Mouse (Mus musculus) forebrain, embryonic 14.5 days (tissue): ENCODE measurements around the gene Ubl4b. TPM values are rescaled to one million over a fixed set of nuclear protein-coding genes. Genes with fewer than 3 reads are reported as not detected.

Experiments
- ATAC-seq: fragments of 200-750 bp; cut with Nextera tagmentation; 2 replicates; pipeline ENCODE4 v1.8.0; 2017; ENCODE audit warnings: mild to moderate bottlenecking, moderate library complexity
- DNase-seq: peaks from one replicate; pipeline ENCODE4 v3.0.0-alpha.2; 2015; ENCODE audit warnings: low spot score
- H3K27ac ChIP-seq: fragments of 300-500 bp; sonication (generic); 2 replicates; pipeline ENCODE4 v1.5.1; 2014; ENCODE audit warnings: low read depth, mild to moderate bottlenecking, control low read depth, low read length, moderate library complexity
- H3K27me3 ChIP-seq: fragments of 300-500 bp; sonication (generic); replicated peaks from 2 replicates; pipeline ENCODE4 v1.6.1; 2014; ENCODE audit warnings: low read length, control low read depth, mixed read lengths; ENCODE audit not compliant: control insufficient read depth, insufficient read depth
- H3K36me3 ChIP-seq: fragments of 300-500 bp; sonication (generic); 2 replicates; pipeline ENCODE4 v1.6.1; 2014; ENCODE audit warnings: low read length, control low read depth; ENCODE audit not compliant: control insufficient read depth, insufficient read depth
- H3K4me1 ChIP-seq: fragments of 300-500 bp; sonication (generic); 2 replicates; pipeline ENCODE4 v1.6.1; 2014; ENCODE audit warnings: antibody characterized with exemption, low read length, control low read depth; ENCODE audit not compliant: control insufficient read depth, insufficient read depth
- H3K4me2 ChIP-seq: fragments of 300-500 bp; sonication (generic); 2 replicates; pipeline ENCODE4 v1.6.1; 2014; ENCODE audit warnings: mild to moderate bottlenecking, control low read depth, low read length
- H3K4me3 ChIP-seq: fragments of 300-500 bp; sonication (generic); 2 replicates; pipeline ENCODE4 v1.5.1; 2014; ENCODE audit warnings: low read depth, low read length, control low read depth
- H3K9ac ChIP-seq: fragments of 300-500 bp; sonication (generic); 2 replicates; pipeline ENCODE4 v1.6.1; 2014; ENCODE audit warnings: mild to moderate bottlenecking, low read length, control low read depth, moderate library complexity
- H3K9me3 ChIP-seq: fragments of 300-500 bp; sonication (generic); replicated peaks from 2 replicates; pipeline ENCODE4 v1.6.1; 2016; ENCODE audit warnings: low read length, control low read depth, mixed read lengths; ENCODE audit not compliant: control insufficient read depth
- WGBS: fragments of 180-500 bp; shearing (Covaris S2); extraction: QIAGEN DNeasy Blood & Tissue Kit; methylation state at CpG from one replicate; pipeline ENCODE4 v1.1.7; 2014; 5-methylcytosine and 5-hydroxymethylcytosine counted together
- polyA plus RNA-seq: library from polyadenylated mRNA; unstranded; fragments of >200 nt; fragmentation: Nextera tagmentation; extraction: Ambion mirVana; gene quantifications from 2 replicates; pipeline ENCODE4 v1.2.1, GENCODE M21; 2014

Ubl4b gene
- polyA plus RNA-seq, 1 experiment from 2014 or later = not detected

DNA sequence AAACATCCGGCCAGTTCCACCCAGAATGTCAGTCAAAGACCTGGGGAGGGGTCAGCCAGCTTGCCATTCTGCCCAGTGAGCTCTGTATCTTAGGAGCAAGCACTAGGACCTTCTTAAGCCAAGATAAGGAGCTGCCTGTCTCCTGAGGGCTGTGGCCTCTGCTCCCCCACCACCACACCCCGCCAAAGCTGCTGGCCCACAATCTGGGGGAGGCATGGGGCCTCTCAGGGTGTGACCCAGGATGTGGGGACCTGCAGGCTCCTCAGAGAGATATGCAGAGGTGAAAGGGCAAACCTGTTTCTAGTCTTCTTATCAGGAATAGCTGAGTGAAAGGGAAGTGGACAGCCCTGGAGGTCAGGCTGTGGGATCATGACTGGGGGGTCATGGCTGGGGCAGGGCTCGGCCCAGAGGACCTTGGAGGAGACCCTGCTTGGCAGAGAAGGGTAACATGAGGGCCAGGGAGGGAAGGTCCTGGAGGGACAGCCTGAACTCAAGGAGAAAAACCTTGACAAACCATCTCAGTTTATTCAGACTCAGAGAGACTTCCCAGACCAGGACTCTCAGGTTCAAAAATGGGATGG, 23.0 kb upstream of the Ubl4b start:
- no peak overlapping the region for H3K9ac ChIP-seq
- no peak overlapping the region for H3K4me3 ChIP-seq
- no peaks in the 10 kb centered on the region for H3K4me1 ChIP-seq
- ATAC-seq = no peak
- H3K9me3 ChIP-seq = no peaks in the 10 kb centered on the region
- H3K4me2 ChIP-seq = no peak overlapping the region
- no peaks in the 10 kb centered on the region for H3K36me3 ChIP-seq
- peaks cover 27% of the 10 kb centered on the region for H3K27me3 ChIP-seq
- no peak overlapping the region for H3K27ac ChIP-seq
- DNase-seq = no peak
- 38% methylated on average over 3 of the region's 3 CpGs for WGBS

DNA sequence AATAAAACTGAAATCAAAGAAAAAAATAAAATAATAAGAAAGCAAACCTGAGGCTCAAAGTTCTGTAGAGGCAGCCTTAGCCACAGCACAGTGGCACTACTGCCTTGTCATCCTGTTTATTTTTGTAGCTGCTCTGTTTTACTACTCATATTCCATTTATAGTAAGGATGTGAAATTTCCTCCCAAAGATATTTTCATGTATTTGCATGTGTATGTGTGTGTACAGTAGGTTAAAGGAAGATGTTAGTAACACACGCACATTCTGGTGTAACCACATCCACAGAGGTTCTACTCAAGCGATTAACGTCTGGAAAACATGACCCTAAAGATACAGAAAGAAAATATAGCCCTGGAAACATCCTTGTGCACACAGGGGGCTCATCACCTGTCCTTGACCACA, 21.9 kb upstream of the Ubl4b start:
- DNase-seq = no peak
- H3K27ac ChIP-seq = no peak overlapping the region
- H3K4me3 ChIP-seq = no peak overlapping the region
- no peak overlapping the region for H3K9ac ChIP-seq
- H3K9me3 ChIP-seq = no peaks in the 10 kb centered on the region
- no peak overlapping the region for H3K4me2 ChIP-seq
- no peaks in the 10 kb centered on the region for H3K36me3 ChIP-seq
- no peak for ATAC-seq
- H3K4me1 ChIP-seq = no peaks in the 10 kb centered on the region
- H3K27me3 ChIP-seq = peaks cover 23% of the 10 kb centered on the region
- WGBS = 82% methylated on average over 3 of the region's 3 CpGs

DNA sequence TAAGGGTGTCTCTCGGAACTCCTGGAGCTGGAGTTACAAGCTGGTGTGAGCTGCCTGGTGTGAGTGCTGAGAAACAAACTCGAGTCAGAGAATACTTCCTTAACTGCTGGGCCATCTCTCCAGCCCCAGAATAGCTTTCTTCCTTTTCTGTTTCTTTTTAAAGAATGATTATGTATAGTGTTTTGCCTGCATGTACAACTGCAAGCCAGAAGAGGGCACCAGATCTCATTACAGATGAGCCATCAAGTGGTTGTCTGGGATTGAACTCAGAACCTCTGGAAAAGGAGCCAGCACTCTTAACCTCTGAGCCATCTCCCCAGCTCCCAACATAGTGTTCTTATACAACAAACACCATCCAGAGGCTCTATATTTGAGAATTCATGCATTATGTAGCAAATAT, 16.3 kb upstream of the Ubl4b start:
- no peaks in the 10 kb centered on the region for H3K9me3 ChIP-seq
- H3K4me1 ChIP-seq = peaks cover 4% of the 10 kb centered on the region; the same call in 1 of the 2 replicates
- no peak overlapping the region for H3K4me2 ChIP-seq
- H3K9ac ChIP-seq = no peak overlapping the region
- no peak for ATAC-seq
- no peak overlapping the region for H3K27ac ChIP-seq
- H3K27me3 ChIP-seq = no peaks in the 10 kb centered on the region
- no peak for DNase-seq
- H3K4me3 ChIP-seq = no peak overlapping the region
- WGBS = 54% methylated on average over 2 of the region's 2 CpGs
- H3K36me3 ChIP-seq = no peaks in the 10 kb centered on the region

DNA sequence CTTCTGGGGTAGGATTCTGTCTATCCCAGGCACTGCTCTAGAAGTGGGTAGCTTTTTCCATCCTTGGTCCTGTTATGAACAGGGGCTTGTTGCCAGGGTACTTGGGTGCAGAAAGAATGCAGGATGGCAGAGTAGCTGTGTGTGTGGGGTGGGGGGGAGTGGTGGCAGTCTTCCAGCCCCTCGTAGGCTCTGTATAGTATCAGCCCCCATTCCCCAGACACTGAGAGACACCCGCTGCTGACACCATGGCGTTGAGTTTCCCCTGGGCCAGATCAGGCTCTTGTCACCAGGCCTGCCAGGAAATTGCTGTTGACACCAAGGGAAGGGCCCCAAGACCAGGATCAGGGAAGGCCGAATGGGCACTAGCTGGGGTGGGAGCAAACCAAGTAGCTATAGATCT, 13.8 kb upstream of the Ubl4b start:
- Histone ChIP-seq H3K36me3 (no peaks in the 10 kb centered on the region), H3K9ac (no peak overlapping the region), H3K27me3 (no peaks in the 10 kb centered on the region), H3K4me3 (no peak overlapping the region), H3K27ac (no peak overlapping the region), H3K4me1 (peaks cover 4% of the 10 kb centered on the region; the same call in 1 of the 2 replicates), H3K9me3 (no peaks in the 10 kb centered on the region), H3K4me2 (no peak overlapping the region)
- 68% methylated on average over 4 of the region's 4 CpGs for WGBS
- ATAC-seq (peak; percentile 54), DNase-seq (peak; percentile 46)

DNA sequence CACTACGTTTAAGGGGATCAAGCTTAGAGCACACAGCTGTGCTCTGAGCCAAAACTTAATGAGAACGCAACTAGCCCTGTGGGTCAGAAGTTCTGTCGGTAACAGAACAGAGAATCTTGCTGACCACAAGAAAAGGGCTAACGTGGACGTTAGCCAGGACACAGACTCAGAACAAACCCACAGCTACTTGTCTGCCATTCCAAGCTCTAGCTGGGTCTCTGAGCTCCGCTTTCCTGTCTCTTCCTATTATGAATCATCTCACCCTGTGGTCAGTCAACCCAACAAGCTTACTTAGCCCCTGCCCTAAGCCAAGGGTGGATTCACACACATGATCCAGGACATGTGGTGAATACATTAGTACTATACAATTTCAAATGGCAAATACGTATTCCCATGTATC, 12.9 kb upstream of the Ubl4b start:
- Histone ChIP-seq H3K27ac (no peak overlapping the region), H3K4me1 (peaks cover 4% of the 10 kb centered on the region; the same call in 1 of the 2 replicates), H3K27me3 (no peaks in the 10 kb centered on the region), H3K9me3 (no peaks in the 10 kb centered on the region), H3K4me3 (no peak overlapping the region), H3K4me2 (no peak overlapping the region), H3K36me3 (no peaks in the 10 kb centered on the region), H3K9ac (no peak overlapping the region)
- no peak for ATAC-seq
- no peak for DNase-seq
- 85% methylated on average over 7 of the region's 7 CpGs for WGBS

DNA sequence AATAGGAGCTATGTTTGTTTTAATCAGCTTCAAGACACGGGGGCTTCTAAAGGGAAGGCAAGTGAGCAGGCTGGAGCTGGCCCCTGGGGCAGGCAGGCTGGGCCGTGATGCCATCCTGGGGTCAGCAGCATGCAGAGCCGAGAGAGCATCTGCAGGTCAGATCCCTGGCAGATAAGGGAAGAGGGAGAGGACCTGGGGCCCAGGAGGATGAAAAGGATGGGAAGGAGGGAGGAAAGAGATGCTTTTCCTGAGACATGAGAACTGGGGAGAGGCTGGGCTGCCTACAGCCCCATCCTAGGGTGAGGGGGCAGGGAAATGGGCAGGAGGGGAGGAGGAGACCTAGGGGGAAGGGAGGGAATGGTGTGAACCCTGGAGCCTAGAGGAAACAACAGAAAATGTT, 10.5 kb upstream of the Ubl4b start:
- Histone ChIP-seq H3K9me3 (no peaks in the 10 kb centered on the region), H3K4me1 (peaks cover 4% of the 10 kb centered on the region; the same call in 1 of the 2 replicates), H3K27me3 (no peaks in the 10 kb centered on the region), H3K9ac (no peak overlapping the region), H3K36me3 (no peaks in the 10 kb centered on the region), H3K4me3 (no peak overlapping the region), H3K27ac (no peak overlapping the region), H3K4me2 (no peak overlapping the region)
- no peak for DNase-seq
- no peak for ATAC-seq
- 50% methylated on average over 3 of the region's 3 CpGs for WGBS

DNA sequence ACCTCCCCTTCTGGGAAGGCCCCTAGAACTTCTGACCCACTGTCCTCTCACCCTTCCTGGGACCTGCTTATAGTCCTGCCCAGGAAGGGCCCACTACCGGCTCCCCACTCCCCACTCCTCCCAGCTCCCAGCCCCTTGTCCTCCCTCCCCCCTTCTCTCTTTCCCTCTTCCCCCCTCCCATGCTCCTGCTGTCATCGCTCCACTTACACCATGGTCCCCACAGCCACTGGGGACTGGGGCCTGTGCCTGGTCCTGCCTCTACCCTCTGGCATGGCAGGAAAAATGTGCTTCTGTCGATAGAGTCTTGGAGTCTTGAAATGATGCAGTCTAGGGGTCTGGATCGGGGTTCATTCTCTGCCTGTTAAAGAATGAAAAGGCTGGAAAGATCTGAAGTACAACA, 9.0 kb upstream of the Ubl4b start:
- H3K4me3 ChIP-seq = no peak overlapping the region
- ATAC-seq (no peak), DNase-seq (no peak)
- WGBS = 52% methylated on average over 4 of the region's 4 CpGs
- no peaks in the 10 kb centered on the region for H3K9me3 ChIP-seq
- H3K27ac ChIP-seq = no peak overlapping the region
- peaks cover 4% of the 10 kb centered on the region; the same call in 1 of the 2 replicates for H3K4me1 ChIP-seq
- no peaks in the 10 kb centered on the region for H3K27me3 ChIP-seq
- no peak overlapping the region for H3K9ac ChIP-seq
- H3K36me3 ChIP-seq = no peaks in the 10 kb centered on the region
- H3K4me2 ChIP-seq = no peak overlapping the region

DNA sequence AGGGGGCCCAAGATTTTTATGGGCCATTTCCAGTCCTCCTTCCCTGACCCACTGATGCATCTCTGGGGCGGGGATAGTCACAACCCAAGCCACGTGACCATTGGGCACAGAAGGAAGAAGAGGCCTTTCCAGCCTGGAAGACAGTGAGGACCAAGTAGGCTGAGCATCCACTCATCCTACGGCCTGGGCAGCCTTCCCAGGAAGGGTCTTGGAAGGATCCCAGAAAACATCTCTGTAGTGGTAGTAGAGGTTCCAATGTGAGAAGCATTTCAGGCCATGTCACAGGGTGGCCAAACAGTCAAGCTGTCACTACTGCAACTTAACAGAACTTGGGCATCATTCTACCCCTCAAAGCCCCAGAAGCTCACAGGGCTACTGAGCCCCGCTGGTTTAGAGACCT, 7.7 kb upstream of the Ubl4b start:
- ATAC-seq = no peak
- Histone ChIP-seq H3K9me3 (no peaks in the 10 kb centered on the region), H3K36me3 (no peaks in the 10 kb centered on the region), H3K27ac (no peak overlapping the region), H3K27me3 (no peaks in the 10 kb centered on the region), H3K4me2 (no peak overlapping the region), H3K4me3 (no peak overlapping the region), H3K9ac (no peak overlapping the region), H3K4me1 (no peaks in the 10 kb centered on the region)
- no peak for DNase-seq
- WGBS = 93% methylated on average over 4 of the region's 4 CpGs

DNA sequence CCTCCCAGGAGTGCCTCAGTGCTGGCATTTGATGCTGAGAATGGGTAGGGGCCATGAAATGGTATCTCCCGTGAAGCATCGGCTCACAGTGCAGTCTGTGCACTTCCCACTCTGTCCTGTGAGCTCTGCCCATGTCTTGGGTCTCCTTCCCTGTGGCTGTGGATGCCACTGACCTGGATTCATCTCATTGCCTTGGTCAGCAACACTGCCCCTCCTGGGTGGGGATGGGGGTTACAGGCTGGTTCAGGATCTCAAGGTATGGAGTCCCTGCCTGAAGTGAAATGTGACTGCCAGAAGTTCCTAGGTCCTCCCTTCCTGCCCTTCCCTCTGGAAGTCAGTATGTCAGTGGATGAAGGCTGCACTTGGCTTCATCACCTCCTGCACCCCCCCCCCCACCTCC, 7.2 kb upstream of the Ubl4b start:
- H3K27ac ChIP-seq = no peak overlapping the region
- ATAC-seq (no peak), DNase-seq (no peak)
- no peaks in the 10 kb centered on the region for H3K4me1 ChIP-seq
- H3K4me3 ChIP-seq = no peak overlapping the region
- H3K36me3 ChIP-seq = no peaks in the 10 kb centered on the region
- H3K27me3 ChIP-seq = no peaks in the 10 kb centered on the region
- H3K9ac ChIP-seq = no peak overlapping the region
- H3K9me3 ChIP-seq = no peaks in the 10 kb centered on the region
- WGBS = 69% methylated on average over 2 of the region's 2 CpGs
- H3K4me2 ChIP-seq = no peak overlapping the region
